Mouse (Mus musculus) MEL (cell line): ENCODE results near the gene Mospd3. TPM values are rescaled to one million over a fixed set of nuclear protein-coding genes. Genes with fewer than 3 reads are reported as not detected.

ENCODE experiments used
- DNase-seq: peaks from one replicate; pipeline ENCODE4 v3.0.0; 2011; ENCODE audit warnings: low read depth, low spot score
- H3K27ac ChIP-seq: 2 replicates; pipeline ENCODE4 v1.5.1; 2012; ENCODE audit warnings: low read depth, mild to moderate bottlenecking, control low read depth, low read length, moderate library complexity; ENCODE audit not compliant: control insufficient read depth
- H3K27me3 ChIP-seq, 2 experiments: fragments of 150-350 bp in 1 of 2; sonication (generic) in 1 of 2; 2 replicates each; pipeline ENCODE4 v1.6.1; 2012; ENCODE audit warnings: low read length in 2 of 2, mild to moderate bottlenecking in 2 of 2, improper control_type of control experiment in 1 of 2, moderate library complexity in 1 of 2; ENCODE audit not compliant: insufficient read depth in 2 of 2, control insufficient read depth in 1 of 2
- H3K36me3 ChIP-seq, 2 experiments: 2 replicates each; pipeline ENCODE4 v1.6.1; 2012 to 2014; ENCODE audit warnings: low read length in 2 of 2, improper control_type of control experiment in 1 of 2, inconsistent platforms in 1 of 2, mild to moderate bottlenecking in 1 of 2; ENCODE audit not compliant: insufficient read depth in 2 of 2, control insufficient read depth in 1 of 2
- H3K4me1 ChIP-seq, 2 experiments: fragments of 150-350 bp in 1 of 2; sonication (generic) in 1 of 2; 2 replicates each; pipeline ENCODE4 v1.6.1; 2012; ENCODE audit warnings: low read length in 2 of 2, improper control_type of control experiment in 1 of 2, mild to moderate bottlenecking in 1 of 2; ENCODE audit not compliant: insufficient read depth in 2 of 2, control insufficient read depth in 1 of 2
- H3K4me3 ChIP-seq, 2 experiments: fragments of 150-350 bp in 1 of 2; sonication (generic) in 1 of 2; 2 replicates each; pipeline ENCODE4 v1.5.1; 2012; ENCODE audit warnings: low read depth in 2 of 2, low read length in 2 of 2, mild to moderate bottlenecking in 2 of 2, moderate library complexity in 2 of 2, control low read depth in 1 of 2, improper control_type of control experiment in 1 of 2; ENCODE audit not compliant: control insufficient read depth in 1 of 2, insufficient read depth in 1 of 2
- H3K79me2 ChIP-seq: 2 replicates; pipeline ENCODE4 v1.6.1; 2012; ENCODE audit warnings: mild to moderate bottlenecking, low read length, moderate library complexity; ENCODE audit not compliant: control insufficient read depth, poor library complexity, insufficient read depth
- H3K9ac ChIP-seq: 2 replicates; pipeline ENCODE4 v1.6.1; 2012; ENCODE audit warnings: low read depth, mild to moderate bottlenecking, control low read depth, low read length, moderate library complexity; ENCODE audit not compliant: control insufficient read depth, poor library complexity, severe bottlenecking
- H3K9me3 ChIP-seq: fragments of 150-350 bp; sonication (generic); replicated peaks from 2 replicates; pipeline ENCODE4 v1.6.1; 2012; ENCODE audit warnings: mild to moderate bottlenecking, low read length, improper control_type of control experiment, moderate library complexity; ENCODE audit not compliant: insufficient read depth
- CHD1 ChIP-seq: IDR thresholded peaks from 2 replicates; pipeline ENCODE4 v1.6.1; 2012; ENCODE audit warnings: low read depth, mild to moderate bottlenecking, inconsistent platforms, low read length, improper control_type of control experiment
- CHD2 ChIP-seq: IDR thresholded peaks from 2 replicates; pipeline ENCODE4 v1.6.1; 2011; ENCODE audit warnings: low read length, improper control_type of control experiment
- CTCF ChIP-seq, 3 experiments: IDR thresholded peaks in 2 of 3; conservative IDR thresholded peaks in 1 of 3; 2 replicates each; pipeline ENCODE4 v1.5.1; 2011 to 2012; ENCODE audit warnings: low read length in 3 of 3, low read depth in 2 of 3, mild to moderate bottlenecking in 2 of 3, improper control_type of control experiment in 1 of 3, inconsistent platforms in 1 of 3, mixed read lengths in 1 of 3, moderate library complexity in 1 of 3; ENCODE audit not compliant: control insufficient read depth in 1 of 3, insufficient read depth in 1 of 3, poor library complexity in 1 of 3, severe bottlenecking in 1 of 3
- ELF1 ChIP-seq: IDR thresholded peaks from 2 replicates; pipeline ENCODE4 v1.6.1; 2014; ENCODE audit warnings: low read depth, mild to moderate bottlenecking, inconsistent platforms, low read length, improper control_type of control experiment, moderate library complexity
- ETS1 ChIP-seq: IDR thresholded peaks from 2 replicates; pipeline ENCODE4 v1.6.1; 2012; ENCODE audit warnings: low read depth, mild to moderate bottlenecking, inconsistent platforms, low read length, improper control_type of control experiment, moderate library complexity
- GABPA ChIP-seq: IDR thresholded peaks from 2 replicates; pipeline ENCODE4 v1.6.1; 2012; ENCODE audit warnings: low read depth, mild to moderate bottlenecking, inconsistent platforms, low read length, improper control_type of control experiment, moderate library complexity
- GATA1 ChIP-seq: IDR thresholded peaks from 2 replicates; pipeline ENCODE4 v1.6.1; 2011; ENCODE audit warnings: low read depth, low read length, improper control_type of control experiment
- HCFC1 ChIP-seq: IDR thresholded peaks from 2 replicates; pipeline ENCODE4 v1.6.1; 2012; ENCODE audit warnings: low read depth, mild to moderate bottlenecking, inconsistent platforms, low read length, improper control_type of control experiment, moderate library complexity
- JUND ChIP-seq: IDR thresholded peaks from 2 replicates; pipeline ENCODE4 v1.6.1; 2011; ENCODE audit warnings: low read depth, mild to moderate bottlenecking, improper control_type of control experiment, low read length
- KAT2A ChIP-seq: conservative IDR thresholded peaks from 2 replicates; pipeline ENCODE4 v1.6.1; 2012; ENCODE audit warnings: low read depth, low read length, improper control_type of control experiment, inconsistent platforms
- MAFK ChIP-seq: IDR thresholded peaks from 2 replicates; pipeline ENCODE4 v1.6.1; 2011; ENCODE audit warnings: low read depth, mild to moderate bottlenecking, low read length, improper control_type of control experiment, borderline replicate concordance
- MAZ ChIP-seq: IDR thresholded peaks from 2 replicates; pipeline ENCODE4 v1.6.1; 2012; ENCODE audit warnings: low read depth, mild to moderate bottlenecking, inconsistent platforms, low read length, improper control_type of control experiment
- MXI1 ChIP-seq: IDR thresholded peaks from 2 replicates; pipeline ENCODE4 v1.6.1; 2011; ENCODE audit warnings: mild to moderate bottlenecking, low read depth, low read length, improper control_type of control experiment
- MYB ChIP-seq: IDR thresholded peaks from 2 replicates; pipeline ENCODE4 v1.6.1; 2011; ENCODE audit warnings: mild to moderate bottlenecking, low read depth, low read length, improper control_type of control experiment
- MYC ChIP-seq: IDR thresholded peaks from 2 replicates; pipeline ENCODE4 v1.6.1; 2011; ENCODE audit warnings: low read depth, mild to moderate bottlenecking, low read length, improper control_type of control experiment, moderate library complexity
- NELFE ChIP-seq: IDR thresholded peaks from 2 replicates; pipeline ENCODE4 v1.6.1; 2011; ENCODE audit warnings: low read depth, low read length, improper control_type of control experiment
- POLR2A ChIP-seq, 2 experiments: IDR thresholded peaks; 2 replicates each; pipeline ENCODE4 v1.6.1; 2011 to 2012; ENCODE audit warnings: low read length in 2 of 2, mild to moderate bottlenecking in 2 of 2, control low read depth in 1 of 2, improper control_type of control experiment in 1 of 2, low read depth in 1 of 2, moderate library complexity in 1 of 2; ENCODE audit not compliant: control insufficient read depth in 1 of 2, insufficient read depth in 1 of 2, poor library complexity in 1 of 2
- POLR2AphosphoS5 ChIP-seq: IDR thresholded peaks from 2 replicates; pipeline ENCODE4 v1.6.1; 2012; ENCODE audit warnings: low read depth, borderline replicate concordance, mild to moderate bottlenecking, inconsistent platforms, low read length, moderate library complexity, mixed read lengths
- RAD21 ChIP-seq: IDR thresholded peaks from 2 replicates; pipeline ENCODE4 v1.6.1; 2011; ENCODE audit warnings: mild to moderate bottlenecking, low read depth, low read length, improper control_type of control experiment
- RCOR1 ChIP-seq: IDR thresholded peaks from 2 replicates; pipeline ENCODE4 v1.6.1; 2012; ENCODE audit warnings: low read depth, mild to moderate bottlenecking, inconsistent platforms, low read length, improper control_type of control experiment
- SMC3 ChIP-seq: IDR thresholded peaks from 2 replicates; pipeline ENCODE4 v1.6.1; 2011; ENCODE audit warnings: low read depth, low read length, improper control_type of control experiment
- TAL1 ChIP-seq: IDR thresholded peaks from 2 replicates; pipeline ENCODE4 v1.6.1; 2012; ENCODE audit warnings: mild to moderate bottlenecking, inconsistent platforms, low read length, moderate library complexity, mixed read lengths
- TBP ChIP-seq: IDR thresholded peaks from 2 replicates; pipeline ENCODE4 v1.8.0; 2011; ENCODE audit warnings: low read depth, low read length, improper control_type of control experiment
- TCF12 ChIP-seq: IDR thresholded peaks from 2 replicates; pipeline ENCODE4 v1.6.1; 2014; ENCODE audit warnings: low read depth, mild to moderate bottlenecking, inconsistent platforms, low read length, improper control_type of control experiment, moderate library complexity
- UBTF ChIP-seq: IDR thresholded peaks from 2 replicates; pipeline ENCODE4 v1.6.1; 2012; ENCODE audit warnings: low read depth, mild to moderate bottlenecking, inconsistent platforms, low read length, improper control_type of control experiment, moderate library complexity, borderline replicate concordance; ENCODE audit not compliant: insufficient read depth
- USF2 ChIP-seq, 2 experiments: IDR thresholded peaks; 2 replicates each; pipeline ENCODE4 v1.6.1; 2011 to 2012; ENCODE audit warnings: improper control_type of control experiment in 2 of 2, low read length in 2 of 2, borderline replicate concordance in 1 of 2, inconsistent platforms in 1 of 2, low read depth in 1 of 2, mild to moderate bottlenecking in 1 of 2; ENCODE audit not compliant: insufficient read depth in 1 of 2
- ZC3H11A ChIP-seq: IDR thresholded peaks from 2 replicates; pipeline ENCODE4 v1.6.1; 2012; ENCODE audit warnings: low read depth, mild to moderate bottlenecking, inconsistent platforms, low read length, improper control_type of control experiment
- ZMIZ1 ChIP-seq: IDR thresholded peaks from 2 replicates; pipeline ENCODE4 v1.6.1; 2012; ENCODE audit warnings: low read depth, mild to moderate bottlenecking, inconsistent platforms, low read length, improper control_type of control experiment, moderate library complexity
- ZNF384 ChIP-seq: IDR thresholded peaks from 2 replicates; pipeline ENCODE4 v1.6.1; 2012; ENCODE audit warnings: low read depth, mild to moderate bottlenecking, inconsistent platforms, low read length, improper control_type of control experiment
- polyA plus RNA-seq, 2 experiments: library from polyadenylated mRNA; stranded (reverse) in 1 of 2; unstranded in 1 of 2; fragments of >175 nt in 1 of 2; fragments of >200 nt in 1 of 2; gene quantifications; 2 replicates each; pipeline versions ENCODE4 v1.2.1 to v1.2.4; 2012; ENCODE audit warnings: low replicate concordance in 2 of 2, low read depth in 1 of 2; ENCODE audit not compliant: insufficient read length in 2 of 2, insufficient read depth in 1 of 2, missing spikeins in 1 of 2
- total RNA-seq: library from RNA; depleted of rRNA; stranded (reverse); fragments of 300-350 nt; gene quantifications from 2 replicates; pipeline ENCODE4 v1.2.3, GENCODE M21; 2012

The Mospd3 gene
- total and polyA plus RNA-seq, 3 experiments, result 12.4 to 144 TPM; not detected in 1

DNA sequence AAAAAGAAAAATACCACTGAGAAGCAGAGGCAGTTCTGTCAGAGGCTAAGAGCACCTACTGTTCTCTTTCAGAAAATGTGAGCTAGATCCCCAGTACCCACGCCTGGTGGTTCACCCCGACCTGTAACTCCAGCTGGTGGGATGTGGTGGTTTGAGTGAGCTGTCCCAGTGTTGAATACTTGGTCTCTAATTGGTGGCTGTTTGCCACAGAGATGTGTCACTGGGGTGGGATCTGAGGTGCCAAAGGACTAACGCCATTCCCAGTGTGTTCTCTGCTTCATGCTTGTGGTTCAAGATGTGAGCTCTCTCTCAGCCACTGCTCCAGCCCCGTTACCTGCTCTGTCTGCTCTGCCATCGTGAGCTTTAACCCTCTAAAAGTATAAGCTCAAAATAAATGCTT is 10.4 kb downstream of the Mospd3 start:
- H3K9me3 ChIP-seq, result no peaks in the 10 kb centered on the region
- H3K27ac ChIP-seq, result no peak overlapping the region
- no peak overlapping the region for H3K9ac ChIP-seq
- no peaks in the 10 kb centered on the region for H3K4me1 ChIP-seq
- no peak overlapping the region for H3K4me3 ChIP-seq
- no peak for TF ChIP-seq MYC
- no peak for TF ChIP-seq HCFC1
- no peak for TF ChIP-seq MXI1
- TF ChIP-seq ELF1, result no peak
- TF ChIP-seq TCF12, result no peak
- no peak for TF ChIP-seq GABPA
- no peak for TF ChIP-seq NELFE
- no peak for TF ChIP-seq POLR2A (IDR thresholded peaks at IDR 0.05; ENCODE audit: control insufficient read depth in 1 of 2, insufficient read depth in 1 of 2, low read depth in 1 of 2, low read length in 2 of 2, poor library complexity in 1 of 2)
- TF ChIP-seq KAT2A, result no peak
- TF ChIP-seq ZMIZ1, result no peak
- no peak for TF ChIP-seq TBP
- TF ChIP-seq CHD1, result no peak
- no peak for TF ChIP-seq ETS1
- no peak for TF ChIP-seq GATA1
- TF ChIP-seq MAFK, result no peak
- TF ChIP-seq MYB, result no peak
- no peak for TF ChIP-seq CHD2
- no peak for TF ChIP-seq SMC3
- TF ChIP-seq UBTF, result no peak
- no peak for TF ChIP-seq JUND
- H3K36me3 ChIP-seq, result peaks cover 0 to 2% of the 10 kb centered on the region in 2 experiments; a peak in 1 of 4 replicates
- no peaks in the 10 kb centered on the region for H3K27me3 ChIP-seq
- H3K79me2 ChIP-seq, result no peaks in the 10 kb centered on the region
- DNase-seq, result peak; percentile 30

DNA sequence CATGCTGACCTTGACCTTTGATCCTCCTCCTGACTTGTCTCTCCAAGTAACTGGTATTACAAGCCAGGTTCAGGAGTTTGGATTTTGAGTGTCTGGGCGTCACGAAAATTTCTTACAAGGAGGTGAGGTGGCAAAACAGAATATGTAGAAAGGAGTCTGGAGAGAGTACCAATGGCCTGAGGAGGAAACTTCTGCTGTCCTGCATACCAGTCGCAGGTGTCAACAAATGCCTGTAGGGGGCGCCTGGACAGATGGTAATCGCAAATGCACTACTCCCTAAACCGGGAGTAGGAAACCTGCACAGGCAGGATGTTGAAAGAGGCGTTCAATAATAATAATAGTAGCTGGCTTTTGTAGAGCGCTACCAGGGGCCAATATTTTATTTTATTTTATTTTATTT is 15.9 kb downstream of the Mospd3 start:
- Histone ChIP-seq H3K9me3 (no peaks in the 10 kb centered on the region), H3K36me3 (peaks cover 0 to 5% of the 10 kb centered on the region in 2 experiments; a peak in 2 of 4 replicates), H3K27me3 (no peaks in the 10 kb centered on the region), H3K27ac (no peak overlapping the region), H3K9ac (no peak overlapping the region), H3K79me2 (no peaks in the 10 kb centered on the region), H3K4me1 (no peaks in the 10 kb centered on the region), H3K4me3 (no peak overlapping the region)
- peak; percentile 60 for DNase-seq
- TF ChIP-seq CHD1 (no peak), GABPA (no peak), MYC (no peak), MAFK (no peak), HCFC1 (no peak), TCF12 (no peak), RCOR1 (no peak), POLR2A (IDR thresholded peaks at IDR 0.05; ENCODE audit: control insufficient read depth in 1 of 2, insufficient read depth in 1 of 2, low read depth in 1 of 2, low read length in 2 of 2, poor library complexity in 1 of 2) (no peak), TAL1 (no peak), RAD21 (peak; percentile 19), ZNF384 (no peak), SMC3 (peak; percentile 35; the same call in 1 of the 2 replicates), POLR2AphosphoS5 (no peak), ZC3H11A (no peak), USF2 (IDR thresholded peaks at IDR 0.05; ENCODE audit: borderline replicate concordance in 1 of 2, insufficient read depth in 1 of 2, low read depth in 1 of 2, low read length in 2 of 2) (no peak), CTCF (IDR thresholded peaks at IDR 0.05 in 2 of 3, conservative IDR thresholded peaks at IDR 0.05 in 1 of 3; ENCODE audit: control insufficient read depth in 1 of 3, insufficient read depth in 1 of 3, low read depth in 2 of 3, low read length in 3 of 3, poor library complexity in 1 of 3, severe bottlenecking in 1 of 3) (peak; percentile 58 to 73 (median 66)), MAZ (no peak), ETS1 (no peak), GATA1 (0 out of 2 replicates have a peak, but pooled peaks have one; percentile 6)
